Mouse (Mus musculus) kidney, adult 2 months (tissue): Measurements from ENCODE around the gene Atp13a2. TPM values are rescaled to one million over a fixed set of nuclear protein-coding genes. Genes with fewer than 3 reads are reported as not detected.

Source experiments
- DNase-seq: peaks from one replicate; pipeline ENCODE4 v3.0.0; 2021
- H3K27ac ChIP-seq: fragments of 200-500 bp; 2 replicates; pipeline ENCODE4 v1.5.1; 2012; ENCODE audit warnings: low read depth, low read length, control low read depth, inconsistent platforms; ENCODE audit not compliant: insufficient read depth
- H3K27me3 ChIP-seq: fragments of 200-500 bp; replicated peaks from 2 replicates; pipeline ENCODE4 v1.6.1; 2012; ENCODE audit warnings: mild to moderate bottlenecking, moderate library complexity, low read length, inconsistent platforms; ENCODE audit not compliant: control insufficient read depth, insufficient read depth
- H3K36me3 ChIP-seq: fragments of 200-500 bp; 2 replicates; pipeline ENCODE4 v1.6.1; 2012; ENCODE audit warnings: mild to moderate bottlenecking, moderate library complexity, low read length, inconsistent platforms; ENCODE audit not compliant: control insufficient read depth, insufficient read depth
- H3K4me1 ChIP-seq: fragments of 200-500 bp; 2 replicates; pipeline ENCODE4 v1.6.1; 2011; ENCODE audit warnings: low read length; ENCODE audit not compliant: control insufficient read depth, insufficient read depth
- H3K4me3 ChIP-seq: fragments of 200-500 bp; 2 replicates; pipeline ENCODE4 v1.5.1; 2011; ENCODE audit warnings: mild to moderate bottlenecking, low read depth, low read length, control low read depth; ENCODE audit not compliant: insufficient read depth
- CTCF ChIP-seq: fragments of 200-500 bp; conservative IDR thresholded peaks from 2 replicates; pipeline ENCODE4 v1.5.1; 2011; ENCODE audit warnings: low read depth, mild to moderate bottlenecking, control low read depth, low read length, moderate library complexity, mixed read lengths; ENCODE audit not compliant: insufficient read depth, insufficient read length
- POLR2A ChIP-seq: fragments of 200-500 bp; IDR thresholded peaks from one replicate; pipeline ENCODE4 v1.6.1; 2011; ENCODE audit warnings: low read depth, low read length, control low read depth
- WGBS: fragments of 180-500 bp; shearing (Covaris S2); methylation state at CpG from one replicate; pipeline ENCODE4 v1.1.7; 2018; 5-methylcytosine and 5-hydroxymethylcytosine counted together
- polyA plus RNA-seq: library from polyadenylated mRNA; depleted of rRNA; stranded (reverse); fragments of >200 nt; gene quantifications from 2 replicates; pipeline ENCODE4 v1.2.3, GENCODE M21; 2012

Gene Atp13a2
- polyA plus RNA-seq, 1 experiment, result 46.3 TPM

DNA sequence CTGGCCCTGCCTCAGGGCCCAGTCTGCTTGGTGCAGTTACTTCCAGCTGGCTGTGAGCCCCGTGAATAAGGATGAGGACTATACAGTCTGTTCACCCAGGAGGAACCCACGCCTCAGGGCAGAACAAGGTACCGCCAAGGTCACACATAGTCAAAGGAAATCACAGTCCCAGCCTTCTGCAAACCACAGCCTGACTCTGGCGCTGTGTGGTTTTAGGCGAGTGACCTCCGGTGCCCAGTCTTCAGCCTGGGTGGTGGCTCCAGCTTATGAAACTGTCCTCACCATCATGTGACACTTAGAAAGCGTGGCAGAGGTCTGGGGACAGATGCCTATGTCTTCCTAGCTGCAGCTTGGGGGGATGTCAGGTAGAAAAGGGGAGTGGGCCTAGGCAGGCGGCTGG lies 9.1 kb downstream of the Atp13a2 start:
- no peak for DNase-seq
- no peaks in the 10 kb centered on the region for H3K27me3 ChIP-seq
- 83% methylated on average over 8 of the region's 8 CpGs for WGBS
- no peaks in the 10 kb centered on the region for H3K4me1 ChIP-seq
- no peak overlapping the region for H3K4me3 ChIP-seq
- TF ChIP-seq POLR2A, result no peak
- no peak for TF ChIP-seq CTCF
- no peaks in the 10 kb centered on the region; the same call in 1 of the 2 replicates for H3K36me3 ChIP-seq
- H3K27ac ChIP-seq, result no peak overlapping the region

DNA sequence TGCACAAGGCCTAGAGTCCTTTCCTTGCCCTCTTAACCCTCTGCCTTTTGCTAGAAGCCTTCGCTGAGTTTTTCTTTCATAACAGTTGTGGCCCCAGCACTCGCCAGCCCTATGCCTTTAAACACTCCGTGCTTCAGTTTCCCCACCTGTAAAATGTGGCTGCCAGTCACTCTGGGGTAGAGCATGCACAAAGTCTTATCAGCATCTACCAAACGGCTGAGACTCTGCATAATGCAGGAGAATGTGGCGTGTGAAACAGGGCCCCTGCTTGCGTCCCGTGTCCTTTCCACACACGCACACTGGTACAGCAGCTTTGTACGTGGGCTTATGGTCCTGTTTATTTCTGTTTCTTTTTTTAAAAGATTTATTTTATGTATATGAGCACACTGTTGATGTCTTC lies 10.1 kb downstream of the Atp13a2 start:
- no peak for DNase-seq
- H3K27me3 ChIP-seq, result no peaks in the 10 kb centered on the region
- H3K27ac ChIP-seq, result no peak overlapping the region
- H3K4me3 ChIP-seq, result no peak overlapping the region
- no peaks in the 10 kb centered on the region; the same call in 1 of the 2 replicates for H3K36me3 ChIP-seq
- 97% methylated on average over 9 of the region's 9 CpGs for WGBS
- no peaks in the 10 kb centered on the region for H3K4me1 ChIP-seq
- TF ChIP-seq CTCF (no peak), POLR2A (no peak)

DNA sequence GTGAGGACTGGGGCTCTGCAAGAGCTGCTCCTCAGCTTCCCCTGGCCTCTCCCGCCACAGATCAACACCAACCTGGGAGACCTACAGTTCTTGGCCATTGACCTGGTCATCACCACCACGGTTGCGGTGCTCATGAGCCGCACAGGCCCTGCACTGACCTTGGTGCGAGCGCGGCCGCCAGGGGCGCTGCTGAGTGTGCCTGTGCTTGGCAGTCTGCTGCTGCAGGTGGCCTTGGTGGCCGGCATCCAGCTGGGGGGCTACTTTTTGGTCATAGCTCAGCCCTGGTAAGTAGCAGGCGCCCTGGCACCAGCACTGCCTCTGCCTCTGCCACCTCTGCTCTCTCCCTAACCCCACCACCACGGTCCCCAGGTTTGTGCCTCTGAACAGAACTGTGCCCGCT lies 19.3 kb downstream of the Atp13a2 start:
- peak; percentile 31 for DNase-seq
- TF ChIP-seq POLR2A (no peak), CTCF (no peak; the same call in 1 of the 2 replicates)
- Histone ChIP-seq H3K36me3 (no peaks in the 10 kb centered on the region), H3K27me3 (no peaks in the 10 kb centered on the region), H3K4me1 (no peaks in the 10 kb centered on the region), H3K4me3 (no peak overlapping the region), H3K27ac (no peak overlapping the region)
- 74% methylated on average over 13 of the region's 13 CpGs for WGBS

DNA sequence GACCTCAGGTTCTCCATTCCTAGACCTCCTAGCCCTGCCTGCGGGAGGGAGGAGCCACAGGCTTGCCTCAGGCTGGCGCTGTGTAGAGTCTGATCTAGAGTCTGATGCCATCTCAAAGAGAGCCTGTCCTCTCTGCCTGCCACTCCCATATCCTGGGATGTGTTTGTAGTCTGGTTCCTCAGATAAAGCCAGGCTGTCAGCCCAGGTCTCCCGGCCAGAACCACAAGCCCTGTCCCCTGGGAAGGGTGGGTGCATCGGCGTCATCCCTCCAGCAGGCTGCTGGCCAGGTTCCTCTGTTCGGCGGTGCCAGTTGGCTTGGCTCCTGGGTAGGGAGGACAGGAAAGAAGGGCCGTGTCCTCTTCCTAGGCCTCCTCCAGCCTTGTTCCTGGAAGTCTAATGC lies 21.4 kb downstream of the Atp13a2 start:
- no peaks in the 10 kb centered on the region for H3K4me1 ChIP-seq
- H3K36me3 ChIP-seq, result no peaks in the 10 kb centered on the region
- H3K4me3 ChIP-seq, result no peak overlapping the region
- TF ChIP-seq POLR2A (no peak), CTCF (no peak)
- 61% methylated on average over 8 of the region's 8 CpGs for WGBS
- peak; percentile 77 for DNase-seq
- H3K27ac ChIP-seq, result no peak overlapping the region
- H3K27me3 ChIP-seq, result no peaks in the 10 kb centered on the region

DNA sequence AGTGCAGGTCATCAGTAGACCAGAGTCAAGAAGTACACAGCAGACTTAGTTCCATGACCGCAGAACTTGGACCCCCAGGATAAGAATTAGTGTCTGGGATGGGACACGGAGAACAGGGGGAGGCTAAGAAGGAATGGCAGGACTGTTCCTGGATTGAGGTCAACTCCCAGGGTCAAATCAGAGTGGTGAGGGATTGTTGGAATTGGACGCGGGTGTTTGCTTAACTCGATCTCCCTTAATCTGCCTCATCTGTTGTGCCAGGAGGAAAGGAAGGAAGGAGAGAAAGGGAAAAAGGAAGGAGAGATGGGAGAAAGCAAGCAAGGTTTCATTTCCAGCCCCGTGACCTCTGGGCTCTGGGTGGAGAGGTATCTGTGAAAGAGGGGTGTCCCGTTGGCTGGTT lies 23.4 kb downstream of the Atp13a2 start, which contains the start of gene Mfap2:
Gene Mfap2 (plus strand): TSS at position 301 of the 400 bp plus-strand sequence.
- Histone ChIP-seq H3K27ac (no peak within 1 kb of the TSS), H3K27me3 (no peaks in the 10 kb centered on the region), H3K4me3 (peak within 1 kb of the TSS; percentile 54), H3K36me3 (no peaks in the 10 kb centered on the region), H3K4me1 (no peaks in the 10 kb centered on the region)
- 27% methylated on average over 7 of the region's 7 CpGs for whole genome bisulfite sequencing
- no peak for TF ChIP-seq POLR2A
- no peak for TF ChIP-seq CTCF
- no peak for DNase-seq

DNA sequence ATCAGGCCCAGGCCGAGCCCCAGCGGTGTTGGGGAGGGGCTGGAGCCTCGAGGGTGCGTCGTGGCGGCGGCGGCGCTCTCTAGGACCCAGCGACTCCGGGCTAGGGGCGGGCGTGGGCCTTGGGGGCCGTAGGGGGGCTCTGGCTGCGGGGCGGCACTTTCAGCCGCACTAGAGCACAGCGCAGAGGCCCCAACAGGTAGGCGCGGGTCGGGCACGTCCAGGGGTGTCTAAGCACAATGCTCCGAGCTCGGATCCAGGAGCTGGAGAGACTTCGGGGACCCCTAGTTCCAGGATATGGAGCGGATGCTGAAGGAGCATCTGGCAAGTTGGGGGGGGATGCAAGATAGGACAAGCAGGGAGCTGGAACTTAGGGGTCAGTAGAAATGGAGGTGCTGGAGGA lies 23.9 kb downstream of the Atp13a2 start:
- no peak for TF ChIP-seq CTCF
- no peak for TF ChIP-seq POLR2A
- no peaks in the 10 kb centered on the region for H3K4me1 ChIP-seq
- 3% methylated on average over 26 of the region's 26 CpGs for WGBS
- H3K4me3 ChIP-seq, result peak overlapping the region; percentile 54
- no peak for DNase-seq
- H3K27me3 ChIP-seq, result no peaks in the 10 kb centered on the region
- H3K27ac ChIP-seq, result no peak overlapping the region
- H3K36me3 ChIP-seq, result no peaks in the 10 kb centered on the region

DNA sequence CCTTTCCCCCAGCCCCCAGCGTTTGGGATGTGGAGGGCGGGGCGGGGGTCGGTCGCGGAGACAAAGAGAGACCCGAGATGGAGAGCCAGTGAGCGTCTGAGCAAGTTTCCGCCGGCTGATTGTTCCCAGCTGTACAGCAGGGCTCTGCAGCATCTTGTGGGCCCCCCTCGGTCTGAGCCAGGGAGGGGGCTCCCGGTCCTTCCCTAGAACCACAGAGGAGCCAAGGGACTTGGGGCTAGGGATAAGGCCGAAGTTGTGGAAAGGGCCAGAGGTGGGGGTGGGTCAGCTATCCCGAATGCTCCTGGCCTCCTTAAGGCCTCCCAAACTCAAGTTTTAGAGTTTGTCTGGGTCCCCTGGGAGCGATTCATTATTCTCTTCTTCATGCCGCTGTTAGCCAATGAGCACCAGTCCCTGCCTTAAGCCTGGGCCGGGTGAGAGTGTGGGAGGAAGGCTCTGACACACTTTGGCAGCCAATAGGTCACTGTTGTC lies 24.3 kb downstream of the Atp13a2 start:
- peak overlapping the region; percentile 54 for H3K4me3 ChIP-seq
- H3K27ac ChIP-seq, result no peak overlapping the region
- DNase-seq, result peak; percentile 55
- H3K36me3 ChIP-seq, result no peaks in the 10 kb centered on the region
- H3K4me1 ChIP-seq, result no peaks in the 10 kb centered on the region
- no peak for TF ChIP-seq CTCF
- TF ChIP-seq POLR2A, result no peak
- no peaks in the 10 kb centered on the region for H3K27me3 ChIP-seq
- WGBS, result 5% methylated on average over 17 of the region's 17 CpGs
